Mouse (Mus musculus) embryonic fibroblast, embryonic 13.5 days (primary cell): ENCODE results near the gene Iqcg. TPM values are rescaled to one million over a fixed set of nuclear protein-coding genes. Genes with fewer than 3 reads are reported as not detected.

Experiments
- H3K27ac ChIP-seq: 2 replicates; pipeline ENCODE4 v1.5.1; 2012; ENCODE audit warnings: low read length, control low read depth, inconsistent platforms; ENCODE audit not compliant: insufficient read depth
- H3K4me1 ChIP-seq: 2 replicates; pipeline ENCODE4 v1.6.1; 2011; ENCODE audit warnings: low read length; ENCODE audit not compliant: control insufficient read depth, insufficient read depth
- H3K4me3 ChIP-seq: 2 replicates; pipeline ENCODE4 v1.5.1; 2011; ENCODE audit warnings: mild to moderate bottlenecking, control low read depth, low read length; ENCODE audit not compliant: insufficient read depth
- CTCF ChIP-seq: IDR thresholded peaks from 2 replicates; pipeline ENCODE4 v1.5.1; 2011; ENCODE audit warnings: mild to moderate bottlenecking, control low read depth, low read length, moderate library complexity, borderline replicate concordance; ENCODE audit not compliant: insufficient read depth
- POLR2A ChIP-seq: IDR thresholded peaks from 2 replicates; pipeline ENCODE4 v1.6.1; 2011; ENCODE audit warnings: low read depth, mild to moderate bottlenecking, control low read depth, low read length, moderate library complexity
- polyA plus RNA-seq: library from polyadenylated mRNA; stranded (reverse); fragments of >200 nt; gene quantifications from 2 replicates; pipeline ENCODE4 v1.2.4, GENCODE M21; 2011; ENCODE audit warnings: low read depth; ENCODE audit not compliant: missing spikeins, insufficient read length

Iqcg gene
- polyA plus RNA-seq, 1 experiment = 2.1 TPM

DNA sequence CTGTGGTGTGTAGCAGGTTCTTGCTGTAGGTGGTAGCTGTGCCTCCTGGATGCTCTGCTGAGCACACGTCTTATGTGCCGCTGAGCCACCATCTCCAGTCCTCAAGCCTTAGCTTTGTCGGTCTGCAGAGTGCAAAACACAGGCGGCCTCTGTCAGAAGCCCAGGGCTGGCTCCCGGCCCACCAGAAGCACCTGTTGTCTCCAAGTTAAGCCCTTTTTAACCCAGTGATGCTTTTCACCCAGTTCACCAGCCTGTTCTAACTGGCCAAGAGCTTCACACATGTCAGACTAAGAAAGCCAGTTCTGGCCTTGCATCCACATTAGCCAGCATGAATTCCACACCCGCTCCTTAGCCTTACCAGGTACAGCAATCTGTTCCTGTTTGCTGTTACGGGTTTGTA, 49.1 kb downstream of the Iqcg start:
- Histone ChIP-seq H3K4me3 (no peak overlapping the region), H3K27ac (no peak overlapping the region), H3K4me1 (no peaks in the 10 kb centered on the region)
- TF ChIP-seq POLR2A (no peak), CTCF (no peak)

DNA sequence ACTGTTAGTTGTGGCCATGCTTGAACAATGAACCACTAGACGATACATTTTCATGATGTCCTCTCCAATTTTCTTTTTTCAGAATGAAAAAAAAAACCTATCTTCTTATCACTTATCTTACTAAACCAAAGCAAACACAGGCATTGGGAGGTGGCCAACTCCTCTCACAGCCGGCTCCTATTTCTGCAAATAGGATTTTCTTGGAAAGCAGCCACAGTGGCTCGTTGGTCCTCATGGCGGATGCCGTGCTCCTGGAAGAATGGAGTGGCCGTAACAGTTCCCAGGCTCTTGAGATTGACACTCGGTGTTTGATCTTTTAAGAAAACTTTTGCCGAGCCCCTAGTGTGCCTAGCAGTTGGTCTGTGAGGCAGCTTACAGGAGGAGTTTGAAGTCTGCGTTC, 50.8 kb downstream of the Iqcg start:
- H3K4me1 ChIP-seq = no peaks in the 10 kb centered on the region
- no peak overlapping the region for H3K4me3 ChIP-seq
- TF ChIP-seq CTCF (no peak), POLR2A (no peak)
- H3K27ac ChIP-seq = no peak overlapping the region

DNA sequence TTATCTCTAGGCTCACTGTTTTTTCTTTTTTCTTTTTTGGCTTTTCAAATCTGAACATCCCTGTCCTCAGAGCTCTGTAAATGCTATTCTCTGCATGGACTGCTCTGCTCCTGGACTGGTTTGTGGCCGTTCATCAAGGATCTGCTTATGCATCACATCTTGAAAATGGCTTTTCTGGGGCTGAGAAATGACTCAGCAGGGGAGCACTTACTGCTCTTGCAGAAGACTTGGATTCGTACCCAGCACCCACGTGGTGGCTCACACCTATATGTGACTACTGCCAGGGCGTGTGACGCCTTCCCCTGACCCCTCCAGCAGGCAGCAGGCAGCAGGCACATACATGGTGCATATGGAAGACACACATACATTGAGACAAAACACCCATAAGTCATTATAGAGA, 63.9 kb downstream of the Iqcg start:
- Histone ChIP-seq H3K27ac (no peak overlapping the region), H3K4me3 (no peak overlapping the region), H3K4me1 (no peaks in the 10 kb centered on the region)
- TF ChIP-seq CTCF (no peak), POLR2A (no peak)

DNA sequence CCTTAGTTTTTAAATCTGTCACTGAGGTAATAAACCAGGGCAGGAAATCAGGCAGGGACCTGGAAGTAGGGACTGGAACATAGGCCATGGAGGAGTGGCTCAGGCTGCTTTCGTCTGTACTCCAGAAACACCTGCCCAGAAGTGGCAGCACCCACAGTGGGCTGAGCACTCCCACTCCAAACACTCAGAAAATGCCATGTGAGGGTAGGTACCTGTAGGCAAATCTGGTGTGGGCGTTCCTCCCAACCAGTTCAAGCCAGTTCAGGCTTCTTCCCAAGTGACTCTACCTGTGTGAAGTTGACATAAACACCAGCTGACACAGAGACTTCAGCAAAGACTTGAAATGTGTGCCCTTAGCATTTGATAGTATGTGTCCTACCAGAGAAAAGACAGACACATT, 71.4 kb downstream of the Iqcg start:
- H3K27ac ChIP-seq = no peak overlapping the region
- no peak for TF ChIP-seq CTCF
- TF ChIP-seq POLR2A = no peak

DNA sequence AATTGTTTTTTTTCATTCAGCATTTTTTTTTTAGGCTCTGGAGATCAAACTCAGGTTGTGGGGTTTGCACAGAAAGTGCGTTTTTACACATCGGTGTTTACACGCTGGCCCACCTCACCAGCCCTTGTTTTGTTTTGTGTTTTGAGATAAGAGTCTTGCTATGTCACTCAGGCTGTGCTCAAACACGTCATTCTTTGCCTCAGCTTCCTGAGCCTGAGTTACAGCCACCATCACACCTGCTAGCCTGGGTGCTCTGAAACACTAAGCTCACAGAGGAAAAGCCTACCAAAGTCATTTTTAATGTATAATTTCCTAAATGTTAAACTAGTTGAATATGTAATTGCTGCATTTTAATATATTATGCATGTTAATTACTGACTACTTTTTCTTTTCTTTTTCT, 74.6 kb downstream of the Iqcg start:
- no peak overlapping the region for H3K4me3 ChIP-seq
- TF ChIP-seq POLR2A (no peak), CTCF (no peak)
- H3K4me1 ChIP-seq = no peaks in the 10 kb centered on the region
- no peak overlapping the region for H3K27ac ChIP-seq

More for the DNA sequence above, 71.4 kb downstream of the Iqcg start:
- H3K4me3 ChIP-seq = no peak overlapping the region
- H3K4me1 ChIP-seq = no peaks in the 10 kb centered on the region

DNA sequence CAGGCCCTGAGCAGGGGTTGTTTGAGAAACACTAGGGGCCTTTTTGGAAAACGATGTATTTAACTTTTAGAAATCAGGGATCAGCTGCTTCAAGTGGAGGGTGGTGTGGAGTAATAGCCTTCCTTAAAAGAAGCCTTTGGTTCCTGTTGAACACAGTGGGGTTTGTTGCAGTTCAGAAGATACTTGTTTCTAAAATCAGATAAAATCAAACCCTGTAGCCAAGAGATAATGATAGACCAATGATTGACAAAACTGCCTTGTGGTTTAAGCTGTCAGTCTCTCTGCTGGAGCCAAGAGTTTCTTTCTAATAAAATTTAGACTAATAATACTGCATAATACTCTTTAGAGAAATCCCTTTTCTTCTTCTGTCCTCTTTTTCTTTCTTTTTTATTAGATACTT, 75.8 kb downstream of the Iqcg start:
- no peaks in the 10 kb centered on the region for H3K4me1 ChIP-seq
- H3K4me3 ChIP-seq = no peak overlapping the region
- H3K27ac ChIP-seq = no peak overlapping the region
- TF ChIP-seq CTCF (no peak), POLR2A (no peak)

DNA sequence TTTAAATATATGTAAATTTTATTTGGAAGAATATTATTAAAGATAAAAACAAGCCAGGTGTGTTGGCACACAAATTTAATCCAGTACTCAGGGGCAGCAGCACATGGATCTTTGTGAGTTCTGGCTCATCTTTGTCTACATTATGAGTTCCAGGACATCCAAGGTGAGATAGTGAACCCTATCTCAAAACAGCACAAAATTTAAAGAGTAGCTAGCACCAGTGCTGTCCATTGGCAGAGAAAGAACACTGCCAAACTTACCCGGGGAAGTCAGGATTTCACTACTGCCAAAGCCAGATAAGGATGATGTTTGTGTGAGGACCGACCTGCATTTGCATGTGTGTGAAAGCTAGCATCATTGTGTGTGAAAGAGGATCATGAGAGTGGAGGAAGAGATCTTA, 83.0 kb downstream of the Iqcg start:
- Histone ChIP-seq H3K4me1 (no peaks in the 10 kb centered on the region), H3K4me3 (no peak overlapping the region), H3K27ac (no peak overlapping the region)
- TF ChIP-seq POLR2A (no peak), CTCF (no peak)

DNA sequence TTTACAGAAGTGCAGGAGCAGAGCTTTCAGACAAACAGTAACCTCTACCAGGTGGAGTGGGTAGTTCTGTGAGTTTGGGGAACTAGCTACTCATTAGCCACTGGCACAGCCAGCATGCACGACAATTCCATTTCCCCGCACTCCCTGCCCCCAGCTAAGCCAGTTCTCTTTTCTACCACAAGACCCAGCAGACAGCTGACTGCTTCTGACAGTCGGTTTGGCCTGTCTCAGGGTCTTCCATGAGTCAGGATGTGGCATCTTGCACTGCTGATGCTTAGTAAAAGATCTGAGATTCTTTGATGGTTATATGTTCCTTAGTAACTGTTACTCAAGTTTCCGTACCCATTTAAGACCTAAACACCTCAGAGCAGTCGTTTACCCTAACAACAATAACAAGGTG, 83.5 kb downstream of the Iqcg start:
- Histone ChIP-seq H3K27ac (no peak overlapping the region), H3K4me3 (no peak overlapping the region), H3K4me1 (no peaks in the 10 kb centered on the region)
- no peak for TF ChIP-seq POLR2A
- no peak for TF ChIP-seq CTCF

Other genes starting within 250 kb of the Iqcg start
- gene Smbd1, start 245.7 kb downstream of the Iqcg start, polyA plus RNA-seq = not detected in 2 replicates
- 108 and 115 TPM in 2 replicates for gene Fyttd1, start 178.7 kb downstream of the Iqcg start, polyA plus RNA-seq
- gene Rubcn, start 178.5 kb downstream of the Iqcg start, polyA plus RNA-seq = 26.2 and 27.1 TPM in 2 replicates
- gene Lrch3, start 142.1 kb downstream of the Iqcg start, polyA plus RNA-seq = 39.9 and 52.7 TPM in 2 replicates
- 1,034 and 1,147 TPM in 2 replicates for gene Rpl35a, start 235 bp upstream of the Iqcg start, polyA plus RNA-seq
- 1.9 and 2.4 TPM in 2 replicates for gene Lmln, start 6.3 kb upstream of the Iqcg start, polyA plus RNA-seq
- gene Osbpl11, start 128.9 kb upstream of the Iqcg start, polyA plus RNA-seq = 21.2 and 22.4 TPM in 2 replicates
- 105 and 107 TPM in 2 replicates for gene Snx4, start 195.2 kb upstream of the Iqcg start, polyA plus RNA-seq